Mouse (Mus musculus): ENCODE results near the gene Gper1. TPM values are rescaled to one million over a fixed set of nuclear protein-coding genes. Genes with fewer than 3 reads are reported as not detected.

The Gper1 gene
- total and polyA plus RNA-seq, 3 experiments = 0.07 to 0.15 TPM; not detected in 1

DNA sequence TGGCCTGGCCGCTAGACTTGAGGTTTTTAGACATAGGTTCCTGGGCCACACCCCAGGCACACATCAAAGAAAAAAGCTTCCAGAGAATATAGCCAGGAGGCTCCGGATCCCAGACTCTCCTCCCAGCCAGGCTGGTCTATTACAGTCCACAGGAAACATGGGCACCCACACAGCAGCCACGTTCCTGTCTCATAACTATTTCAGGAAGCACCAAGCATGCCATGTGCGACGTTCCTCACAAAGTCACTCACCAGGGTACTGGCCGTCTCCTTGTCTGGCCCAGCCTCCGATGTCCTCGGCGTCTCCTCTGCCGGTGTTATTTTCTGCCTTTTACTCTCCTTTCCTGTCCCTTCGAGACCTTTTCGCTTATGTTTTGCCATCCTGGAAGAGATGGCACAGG lies 32.2 kb downstream of the Gper1 start:
- H3K79me2 ChIP-seq (ENCODE audit: control insufficient read depth, insufficient read depth, low read length, poor library complexity) = peaks cover 10% of the 10 kb centered on the region
- DNase-seq (ENCODE audit: low read depth, low spot score) = no peak
- H3K4me3 ChIP-seq (ENCODE audit: control insufficient read depth in 1 of 2, insufficient read depth in 1 of 2, low read depth in 2 of 2, low read length in 2 of 2) = no peak overlapping the region
- H3K36me3 ChIP-seq (ENCODE audit: control insufficient read depth in 1 of 2, insufficient read depth in 2 of 2, low read length in 2 of 2) = no peaks in the 10 kb centered on the region; a peak in 2 of 4 replicates
- no peak for TF ChIP-seq SMC3 (IDR thresholded peaks at IDR 0.05; ENCODE audit: low read depth, low read length)
- TF ChIP-seq MAZ (IDR thresholded peaks at IDR 0.05; ENCODE audit: low read depth, low read length) = no peak
- no peak for TF ChIP-seq MXI1 (IDR thresholded peaks at IDR 0.05; ENCODE audit: low read depth, low read length)
- peaks cover 0 to 7% of the 10 kb centered on the region in 2 experiments; a peak in 1 of 4 replicates for H3K4me1 ChIP-seq (ENCODE audit: control insufficient read depth in 1 of 2, insufficient read depth in 2 of 2, low read length in 2 of 2)
- no peak overlapping the region for H3K27ac ChIP-seq (ENCODE audit: control insufficient read depth, low read depth, low read length)
- no peaks in the 10 kb centered on the region for H3K27me3 ChIP-seq (ENCODE audit: control insufficient read depth in 1 of 2, insufficient read depth in 2 of 2, low read length in 2 of 2)
- H3K9me3 ChIP-seq (replicated peaks; ENCODE audit: insufficient read depth, low read length) = no peaks in the 10 kb centered on the region
- H3K9ac ChIP-seq (ENCODE audit: control insufficient read depth, low read depth, low read length, poor library complexity, severe bottlenecking) = no peak overlapping the region

DNA sequence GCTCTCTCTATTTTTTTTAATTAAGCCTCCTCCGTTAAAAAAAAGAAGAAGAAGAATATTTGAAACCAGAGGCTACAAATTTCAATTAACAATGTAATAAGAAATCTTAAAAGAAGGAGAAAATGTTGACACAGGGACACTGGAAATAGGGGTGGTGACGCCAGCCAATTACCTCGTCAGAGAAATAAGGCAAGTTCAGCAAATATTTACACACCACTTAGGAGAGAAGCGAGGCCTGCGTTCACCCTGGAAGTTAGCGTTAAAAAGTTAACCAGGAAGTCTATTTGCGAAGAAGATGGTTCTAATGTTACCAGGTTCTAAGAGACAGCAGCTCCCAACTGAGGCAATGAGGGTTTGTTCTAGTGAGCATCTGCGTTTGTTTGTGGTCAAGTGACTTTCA lies 34.3 kb downstream of the Gper1 start:
- no peak overlapping the region for H3K9ac ChIP-seq (ENCODE audit: control insufficient read depth, low read depth, low read length, poor library complexity, severe bottlenecking)
- no peak overlapping the region for H3K27ac ChIP-seq (ENCODE audit: control insufficient read depth, low read depth, low read length)
- H3K9me3 ChIP-seq (replicated peaks; ENCODE audit: insufficient read depth, low read length) = no peaks in the 10 kb centered on the region
- H3K4me1 ChIP-seq (ENCODE audit: control insufficient read depth in 1 of 2, insufficient read depth in 2 of 2, low read length in 2 of 2) = peaks cover 0 to 7% of the 10 kb centered on the region in 2 experiments; a peak in 1 of 4 replicates
- H3K4me3 ChIP-seq (ENCODE audit: control insufficient read depth in 1 of 2, insufficient read depth in 1 of 2, low read depth in 2 of 2, low read length in 2 of 2) = no peak overlapping the region
- DNase-seq (ENCODE audit: low read depth, low spot score) = no peak
- H3K36me3 ChIP-seq (ENCODE audit: control insufficient read depth in 1 of 2, insufficient read depth in 2 of 2, low read length in 2 of 2) = peaks cover 0 to 2% of the 10 kb centered on the region in 2 experiments; a peak in 3 of 4 replicates
- TF ChIP-seq USF1 (IDR thresholded peaks at IDR 0.05; ENCODE audit: low read depth, low read length) = no peak
- TF ChIP-seq MEF2A (IDR thresholded peaks at IDR 0.05; ENCODE audit: extremely low read depth, insufficient replicate concordance, low read depth, low read length, poor library complexity, severe bottlenecking) = no peak
- TF ChIP-seq ZNF384 (IDR thresholded peaks at IDR 0.05; ENCODE audit: low read depth, low read length) = no peak
- no peak for TF ChIP-seq MXI1 (IDR thresholded peaks at IDR 0.05; ENCODE audit: low read depth, low read length)
- TF ChIP-seq MAZ (IDR thresholded peaks at IDR 0.05; ENCODE audit: low read depth, low read length) = no peak
- no peak for TF ChIP-seq POLR2AphosphoS5 (IDR thresholded peaks at IDR 0.05; ENCODE audit: borderline replicate concordance, low read depth, low read length)
- TF ChIP-seq CHD1 (IDR thresholded peaks at IDR 0.05; ENCODE audit: low read depth, low read length) = no peak
- no peak for TF ChIP-seq MAX (IDR thresholded peaks at IDR 0.05; ENCODE audit: low read length)
- no peak for TF ChIP-seq ZKSCAN1 (IDR thresholded peaks at IDR 0.05; ENCODE audit: low read depth, low read length)
- TF ChIP-seq MYB (IDR thresholded peaks at IDR 0.05; ENCODE audit: low read depth, low read length) = no peak
- TF ChIP-seq NRF1 (IDR thresholded peaks at IDR 0.05; ENCODE audit: insufficient read depth, low read depth, low read length, poor library complexity, severe bottlenecking) = no peak
- no peak for TF ChIP-seq MAFK (IDR thresholded peaks at IDR 0.05; ENCODE audit: borderline replicate concordance, low read depth, low read length)
- no peak for TF ChIP-seq UBTF (IDR thresholded peaks at IDR 0.05; ENCODE audit: borderline replicate concordance, insufficient read depth, low read depth, low read length)
- peaks cover 11% of the 10 kb centered on the region for H3K79me2 ChIP-seq (ENCODE audit: control insufficient read depth, insufficient read depth, low read length, poor library complexity)
- H3K27me3 ChIP-seq (ENCODE audit: control insufficient read depth in 1 of 2, insufficient read depth in 2 of 2, low read length in 2 of 2) = no peaks in the 10 kb centered on the region
